8 mouse cellular contexts compared by ENCODE assay signal in the genomic region with DNA sequence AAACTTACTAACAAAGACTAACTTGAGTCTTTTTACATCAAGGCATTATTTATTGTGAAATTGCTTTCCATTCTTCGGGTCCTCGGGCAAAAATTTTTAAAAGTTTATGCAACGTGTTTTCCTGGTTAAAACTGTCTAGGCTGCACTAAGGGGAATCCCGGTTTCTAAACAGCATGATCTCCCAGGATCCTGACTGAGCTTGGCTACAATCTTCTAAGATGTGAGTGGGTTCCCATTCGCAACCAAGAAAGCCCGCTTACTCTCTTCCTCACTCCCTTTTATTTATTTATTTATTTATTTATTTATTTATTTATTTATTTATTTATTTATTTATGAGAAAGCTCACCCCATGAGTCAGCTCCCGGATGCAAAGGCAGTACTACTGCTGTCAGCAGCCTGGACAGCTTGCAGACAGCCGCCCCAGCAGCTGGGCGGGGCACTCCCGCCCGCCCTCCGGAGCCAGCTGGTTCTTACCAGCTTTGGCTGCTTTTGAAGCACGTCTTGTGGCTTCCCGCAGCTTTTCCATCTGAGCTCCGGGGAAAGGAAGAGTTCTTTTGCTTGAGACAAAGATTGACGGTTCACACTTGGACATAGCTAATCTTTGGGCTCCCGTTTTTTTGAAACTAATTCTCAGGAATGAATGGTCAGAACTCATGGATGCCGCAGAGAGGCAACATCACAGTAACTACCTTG.
DNase-seq lines count a peak whose midpoint lies in the region; ATAC-seq and TF ChIP-seq lines count a peak whose summit lies in the region.

No protein-coding gene starts in this region.

- no peak overlapping the region for H3K4me3 ChIP-seq in hindbrain, embryonic 11.5 days (ENCODE audit: low read depth, low read length)
- H3K4me3 ChIP-seq in lung, embryonic 15.5 days: no peak overlapping the region

- 32% methylated on average over 18 of the region's 18 CpGs for WGBS in hindbrain, embryonic 11.5 days
- WGBS in lung, embryonic 15.5 days: 26% methylated on average over 18 of the region's 18 CpGs

- no peak overlapping the region for H3K9ac ChIP-seq in hindbrain, embryonic 11.5 days (ENCODE audit: low read depth, low read length)
- H3K9ac ChIP-seq in lung, embryonic 15.5 days: no peak overlapping the region

- H3K4me1 ChIP-seq in hindbrain, embryonic 11.5 days (replicated peaks; ENCODE audit: control insufficient read depth, insufficient read depth, low read length): no peaks in the 10 kb centered on the region
- H3K4me1 ChIP-seq in lung, embryonic 15.5 days: peaks cover 44% of the 10 kb centered on the region

- in situ Hi-C loops in Patski (cut with MboI; ENCODE audit: low pct_unique_long_range_greater_than_20kb): no loop called here

- no peak overlapping the region for H3K4me2 ChIP-seq in hindbrain, embryonic 11.5 days (replicated peaks; ENCODE audit: low read depth, low read length)
- H3K4me2 ChIP-seq in lung, embryonic 15.5 days: peak overlapping the region; percentile 31; the same call in 1 of the 2 replicates

- H3K27ac ChIP-seq in hindbrain, embryonic 11.5 days (ENCODE audit: low read depth, low read length): peak overlapping the region; percentile 51; the same call in 1 of the 2 replicates
- H3K27ac ChIP-seq in lung, embryonic 15.5 days: peak overlapping the region; percentile 20

- CTCF ChIA-PET in Patski (lab: Charles Lee): interaction anchor here (1.4 kb wide), 1 partner anchor 153 kb away, joined by 3 read pairs; no protein-coding TSS in a partner anchor

- peak; percentile 46 for DNase-seq in Patski (ENCODE audit: low read depth, low spot score)
- peak; percentile 68 to 83 for DNase-seq in cerebellum, postnatal 25 days
- DNase-seq in frontal cortex, postnatal 14 days (ENCODE audit: low spot score in 2 of 2): peak; percentile 69 to 75
- peak; percentile 82 for DNase-seq in hindbrain, embryonic 11.5 days (ENCODE audit: low spot score)
- peak; percentile 71 to 72 for DNase-seq in layer of hippocampus, postnatal 14 days (ENCODE audit: low spot score in 2 of 2)
- peak; percentile 89 for DNase-seq in retina, postnatal 1 day
- DNase-seq in urinary bladder, postnatal 25 days (ENCODE audit: low spot score): peak; percentile 60

- no peaks in the 10 kb centered on the region for H3K36me3 ChIP-seq in hindbrain, embryonic 11.5 days (ENCODE audit: control insufficient read depth, insufficient read depth, low read length)
- no peaks in the 10 kb centered on the region for H3K36me3 ChIP-seq in lung, embryonic 15.5 days

- POLR2A ChIA-PET in Patski (lab: Charles Lee): no interaction called here

- no peak for TF ChIP-seq CTCF in Patski (IDR thresholded peaks at IDR 0.05)

- H3K9me3 ChIP-seq in hindbrain, embryonic 11.5 days (ENCODE audit: control insufficient read depth, low read length): no peaks in the 10 kb centered on the region
- no peaks in the 10 kb centered on the region for H3K9me3 ChIP-seq in lung, embryonic 15.5 days

- peak; percentile 57 for ATAC-seq in Patski
- ATAC-seq in hindbrain, embryonic 11.5 days (ENCODE audit: low FRiP score): peak; percentile 91
- peak; percentile 93 for ATAC-seq in lung, embryonic 15.5 days (ENCODE audit: borderline replicate concordance, extremely low read depth, low FRiP score, low TSS enrichment)

- H3K27me3 ChIP-seq in Patski: no peaks in the 10 kb centered on the region
- no peaks in the 10 kb centered on the region for H3K27me3 ChIP-seq in hindbrain, embryonic 11.5 days (ENCODE audit: control insufficient read depth, insufficient read depth, low read length)
- no peaks in the 10 kb centered on the region for H3K27me3 ChIP-seq in lung, embryonic 15.5 days
